Comparison of ENCODE assay signal across 26 mouse cellular contexts in the genomic region with DNA sequence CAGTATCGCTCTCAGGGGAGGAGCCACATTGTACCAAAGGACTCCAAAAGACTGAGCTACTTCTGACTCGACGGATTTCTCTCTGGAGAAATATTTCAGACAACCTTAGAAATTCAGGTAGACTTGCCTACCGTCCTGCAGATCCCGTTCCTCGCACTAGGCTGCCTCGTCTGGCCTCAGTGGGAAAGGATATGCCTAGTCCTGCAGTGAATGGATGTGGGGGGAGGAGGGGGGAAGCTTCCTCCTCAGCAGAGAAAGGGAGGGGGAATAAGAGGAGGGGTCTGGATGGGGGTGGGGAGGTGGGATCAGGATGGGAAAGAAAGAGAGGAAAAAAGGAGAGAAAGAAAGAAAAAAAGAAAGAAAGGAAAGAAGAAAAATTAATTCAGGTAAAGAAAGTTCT.
"Had no signal": no experiment of that assay in that cellular context is flagged by ENCODE, and none has a peak within 500 bp of the region (broad histone marks: within the 10 kb centered on the region; RNA-seq: fewer than 3 reads in every experiment).

No protein-coding gene starts in this region.

- H3K4me1 ChIP-seq: heart, embryonic 15.5 days; hindbrain, embryonic 12.5 days; limb, embryonic 10.5 days; liver, embryonic 13.5 days had no signal

- H3K27ac ChIP-seq: heart, adult 2 months; heart, embryonic 13.5 days; heart, embryonic 15.5 days; hindbrain, embryonic 12.5 days; hindbrain, embryonic 14.5 days; layer of hippocampus, adult 2 months; left cerebral cortex, adult 2 months; limb, embryonic 10.5 days; limb, embryonic 12.5 days; liver, embryonic 13.5 days had no signal

- ATAC-seq: hindbrain, embryonic 16.5 days; inflammation-experienced regulatory T-cells, adult 6 months; intestine, embryonic 16.5 days had no signal

- H3K27me3 ChIP-seq: heart, embryonic 13.5 days; heart, embryonic 15.5 days; hindbrain, embryonic 12.5 days; limb, embryonic 12.5 days; liver, embryonic 13.5 days had no signal

- H3K9ac ChIP-seq: heart, embryonic 13.5 days; heart, embryonic 15.5 days; hindbrain, embryonic 12.5 days; hindbrain, embryonic 14.5 days; limb, embryonic 12.5 days; liver, embryonic 13.5 days had no signal

- DNase-seq: gastrocnemius, postnatal 14 days; gastrocnemius, postnatal 36 days; heart, adult 11 months; heart, adult 2 months; heart, postnatal 14 days; heart, postnatal 36 days; kidney, adult 18-20 months; kidney, adult 8-10 months; kidney, postnatal 10 days; kidney, postnatal 25 days; kidney, postnatal 4 days; liver; liver, embryonic 13.5 days had no signal

- H3K4me2 ChIP-seq: heart, embryonic 11.5 days; heart, embryonic 13.5 days; heart, embryonic 15.5 days; hindbrain, embryonic 12.5 days; hindbrain, embryonic 14.5 days; limb, embryonic 12.5 days; liver, embryonic 11.5 days; liver, embryonic 13.5 days had no signal

- H3K9me3 ChIP-seq: heart, embryonic 13.5 days; heart, embryonic 15.5 days; hindbrain, embryonic 12.5 days; limb, embryonic 10.5 days; limb, embryonic 12.5 days; liver, embryonic 13.5 days had no signal

- H3K4me3 ChIP-seq: heart, adult 2 months; heart, embryonic 13.5 days; heart, embryonic 15.5 days; hindbrain, embryonic 12.5 days; layer of hippocampus, adult 2 months; left cerebral cortex, adult 2 months; limb, embryonic 10.5 days; limb, embryonic 12.5 days; liver, embryonic 13.5 days had no signal
